Mouse (Mus musculus) left cerebral cortex, adult 9 months (tissue): ENCODE measurements around the gene Luzp1.

Experiments
- DNase-seq, 2 experiments: peaks; one replicate each; pipeline ENCODE4 v3.0.0; 2022; ENCODE audit warnings: low spot score in 2 of 2

The Luzp1 gene

GRCm38 (mm10) chr4:136469371-136469903 lies at the start of gene Luzp1:
Luzp1 (plus strand) TSS chr4:136469761.
- DNase-seq = peak; percentile 78 to 95

GRCm38 (mm10) chr4:136423224-136423623 lies 46.3 kb upstream of the Luzp1 start, which contains the start of gene Htr1d:
Htr1d (plus strand) TSS chr4:136423524.
- no peak for DNase-seq

GRCm38 (mm10) chr4:136424120-136424999 lies 45.2 kb upstream of the Luzp1 start:
- no peak for DNase-seq

GRCm38 (mm10) chr4:136425000-136425288 lies 44.6 kb upstream of the Luzp1 start:
- no peak for DNase-seq

- no peak for DNase-seq
These were observed 38.8 kb upstream of the Luzp1 start for GRCm38 (mm10) chr4:136430609-136431375.

- DNase-seq = peak in 1 of 2 experiments; percentile 33
These were observed 38.2 kb upstream of the Luzp1 start for GRCm38 (mm10) chr4:136431376-136431693.

GRCm38 (mm10) chr4:136434029-136434428 lies 35.5 kb upstream of the Luzp1 start:
- DNase-seq = no peak

GRCm38 (mm10) chr4:136439106-136439505 lies 30.5 kb upstream of the Luzp1 start:
- DNase-seq = no peak

- DNase-seq = no peak
These were observed 28.1 kb upstream of the Luzp1 start for GRCm38 (mm10) chr4:136441354-136442043.

GRCm38 (mm10) chr4:136444561-136444960 lies 25.0 kb upstream of the Luzp1 start:
- DNase-seq = no peak

GRCm38 (mm10) chr4:136449795-136450194 lies 19.8 kb upstream of the Luzp1 start:
- no peak for DNase-seq

- no peak for DNase-seq
These were observed 19.3 kb upstream of the Luzp1 start for GRCm38 (mm10) chr4:136450271-136450670.

GRCm38 (mm10) chr4:136451564-136451963 lies 18.0 kb upstream of the Luzp1 start:
- no peak for DNase-seq

- no peak for DNase-seq
These were observed 17.3 kb upstream of the Luzp1 start for GRCm38 (mm10) chr4:136452286-136452685.

- no peak for DNase-seq
These were observed 16.8 kb upstream of the Luzp1 start for GRCm38 (mm10) chr4:136452792-136453191.

GRCm38 (mm10) chr4:136454850-136455260 lies 14.7 kb upstream of the Luzp1 start:
- DNase-seq = peak in 1 of 2 experiments; percentile 84

GRCm38 (mm10) chr4:136456516-136457218 lies 12.9 kb upstream of the Luzp1 start:
- DNase-seq = no peak

GRCm38 (mm10) chr4:136458276-136458675 lies 11.3 kb upstream of the Luzp1 start:
- DNase-seq = no peak

- DNase-seq = no peak
These were observed 10.4 kb upstream of the Luzp1 start for GRCm38 (mm10) chr4:136459210-136459609.

- DNase-seq = no peak
These were observed 8.4 kb upstream of the Luzp1 start for GRCm38 (mm10) chr4:136461206-136461605.

- no peak for DNase-seq
These were observed 7.8 kb upstream of the Luzp1 start for GRCm38 (mm10) chr4:136461761-136462085.
